Mouse (Mus musculus) T-cell, adult 2 months (primary cell): ENCODE measurements around the gene Lrguk.

Experiments
- DNase-seq: peaks from one replicate; pipeline ENCODE4 v3.0.0; 2022; ENCODE audit warnings: low spot score

Gene Lrguk

DNA sequence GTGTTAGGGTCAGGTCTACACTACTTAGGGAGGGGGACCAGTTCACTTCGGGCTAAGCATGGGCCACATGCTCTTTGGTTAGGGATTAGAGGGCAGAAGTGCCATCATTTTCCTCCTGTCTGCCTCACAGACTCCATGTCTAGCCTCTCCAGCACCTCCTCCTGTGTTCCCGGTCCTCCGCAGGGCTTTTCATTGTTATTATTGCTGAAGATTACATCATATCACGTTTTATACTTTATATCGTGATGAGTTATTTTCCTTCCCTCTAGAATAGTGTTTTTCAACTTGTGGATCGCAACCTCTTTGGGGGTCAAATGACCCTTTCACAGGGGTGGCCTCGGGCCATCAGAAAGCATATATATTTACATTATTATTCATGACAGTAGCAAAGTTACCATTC is 37.5 kb downstream of the Lrguk start:
- DNase-seq: no peak

DNA sequence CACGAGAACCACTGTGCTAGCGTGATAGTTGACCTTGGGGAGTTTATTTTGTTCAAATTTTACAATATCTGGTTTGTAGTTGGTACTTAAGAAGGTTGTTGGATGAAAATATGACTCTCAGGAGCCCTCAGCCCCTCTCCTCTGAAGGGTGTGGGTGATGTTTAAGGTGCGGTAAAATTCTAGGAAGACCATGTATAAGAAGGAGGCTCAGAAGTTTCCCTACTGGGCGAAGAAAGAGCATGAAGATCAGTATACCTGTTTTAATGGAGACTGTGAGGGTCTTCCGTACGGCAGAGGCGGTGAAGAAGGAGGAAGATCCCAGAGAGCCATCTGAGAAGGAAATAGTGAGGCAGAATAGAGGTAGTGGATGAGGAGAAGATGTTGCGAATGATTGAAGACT is 38.0 kb downstream of the Lrguk start:
- DNase-seq: no peak

DNA sequence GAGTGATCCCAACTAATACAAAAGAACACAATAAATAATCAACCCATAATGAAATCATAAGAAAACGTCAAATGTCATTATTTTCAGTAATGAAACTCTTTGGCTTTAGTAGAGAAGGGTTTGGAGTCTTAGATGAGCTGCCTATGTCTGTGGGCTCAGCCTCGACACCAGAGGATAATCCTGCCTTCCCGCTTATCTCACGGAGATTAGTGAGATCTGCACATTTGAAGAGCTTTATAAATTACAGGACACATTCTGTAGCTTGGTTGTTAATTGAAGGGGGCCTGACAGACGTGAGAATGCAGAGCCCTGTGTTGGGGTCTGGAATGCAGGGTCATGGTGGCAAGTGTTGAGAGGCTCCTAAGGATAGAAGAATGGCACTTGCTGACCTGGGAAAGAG is 42.7 kb downstream of the Lrguk start:
- no peak for DNase-seq

DNA sequence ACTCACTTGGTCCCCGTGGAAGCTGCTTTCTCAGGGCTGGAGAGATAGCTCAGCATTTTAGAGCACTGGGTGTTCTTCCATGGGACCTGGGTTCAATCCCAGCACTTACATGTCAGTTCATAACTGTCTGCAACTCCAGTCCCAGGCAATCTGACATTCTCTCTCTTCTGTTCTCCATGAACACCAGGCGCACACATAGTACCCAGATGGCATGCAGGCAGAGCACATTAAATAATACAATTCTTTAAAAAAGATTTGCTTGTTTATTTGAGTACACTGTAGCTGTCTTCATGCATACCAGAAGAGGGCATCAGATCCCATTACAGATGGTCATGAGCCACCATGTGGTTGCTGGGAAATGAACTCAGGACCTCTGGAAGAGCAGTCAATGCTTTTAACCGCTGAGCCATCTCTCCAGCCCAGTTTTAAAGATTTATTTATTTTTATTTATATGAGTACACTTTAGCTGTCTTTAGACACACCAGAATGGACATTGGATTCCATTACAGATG is 44.7 kb downstream of the Lrguk start:
- no peak for DNase-seq

DNA sequence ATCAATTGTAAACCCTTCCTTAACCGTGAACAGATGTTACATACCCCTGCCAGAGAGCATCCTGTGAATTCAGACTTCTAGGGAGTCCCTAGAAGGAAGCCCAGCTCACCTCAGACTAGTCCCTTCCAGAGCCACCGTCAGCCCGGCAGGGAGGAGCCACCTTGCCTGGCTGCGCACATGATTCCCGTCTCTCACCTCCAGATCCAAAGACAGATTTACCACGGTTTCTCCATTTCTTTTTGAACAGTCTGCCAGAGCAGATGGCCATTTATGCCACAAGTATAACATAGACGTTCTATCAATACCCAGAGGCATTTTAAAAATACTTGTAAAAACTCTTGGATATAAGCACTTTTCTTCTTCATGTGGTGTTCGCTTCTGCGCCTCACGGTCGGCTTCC is 46.3 kb downstream of the Lrguk start:
- no peak for DNase-seq

DNA sequence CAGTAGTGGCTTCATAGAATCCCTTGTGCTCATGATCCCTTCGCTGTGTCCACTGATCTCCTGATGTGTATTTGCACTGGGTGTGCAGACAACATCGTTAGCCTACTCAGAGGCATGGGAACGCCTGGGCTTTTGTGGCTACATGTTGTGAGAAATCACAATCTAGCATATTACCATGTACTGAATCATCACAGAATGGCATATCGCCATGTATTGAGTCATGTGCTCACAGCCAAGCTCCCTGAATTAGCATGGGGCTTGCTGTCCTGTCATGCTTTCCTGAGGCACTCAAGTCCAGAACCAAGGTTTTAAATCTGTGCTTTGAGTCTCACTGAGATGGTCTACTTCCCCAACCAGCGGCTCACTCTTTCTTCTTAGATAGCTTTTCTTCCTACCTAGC is 54.2 kb downstream of the Lrguk start:
- no peak for DNase-seq

DNA sequence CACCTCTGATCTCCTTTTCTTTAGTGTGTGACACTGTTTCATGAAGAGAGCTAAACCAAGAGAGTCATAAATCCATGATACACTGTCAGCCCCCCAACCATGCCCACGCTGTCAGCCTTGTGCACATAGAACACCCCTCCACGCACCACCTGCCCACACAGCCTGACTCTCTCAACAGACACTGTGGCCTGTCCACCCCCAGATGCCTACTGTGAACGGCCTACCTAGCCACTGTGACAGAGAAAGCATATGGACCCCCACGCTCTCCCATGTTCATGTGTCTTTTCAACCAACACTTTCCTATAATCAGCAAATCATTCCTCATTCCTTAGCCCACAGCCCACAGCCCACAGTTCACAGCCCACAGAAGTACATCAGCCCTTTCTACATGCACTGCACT is 58.5 kb downstream of the Lrguk start:
- no peak for DNase-seq

DNA sequence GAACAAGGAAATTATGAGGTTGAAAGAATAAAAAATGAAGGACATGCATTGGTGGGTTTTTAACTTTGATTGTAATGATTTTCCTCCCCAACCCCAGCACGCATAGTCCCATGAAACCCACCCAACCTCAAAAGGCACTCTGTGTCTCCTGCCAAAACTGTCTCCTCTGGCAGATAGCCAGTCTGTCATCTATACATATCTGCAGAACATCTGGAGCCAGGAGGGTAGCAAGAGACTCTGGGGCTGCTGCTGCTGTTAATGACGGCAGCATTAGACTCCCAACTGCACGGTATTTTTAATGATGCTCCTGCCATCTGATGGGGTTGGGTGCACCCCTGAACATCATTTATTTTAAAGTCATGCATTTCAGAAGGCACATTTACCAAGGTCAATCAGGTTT is 59.7 kb downstream of the Lrguk start:
- no peak for DNase-seq

DNA sequence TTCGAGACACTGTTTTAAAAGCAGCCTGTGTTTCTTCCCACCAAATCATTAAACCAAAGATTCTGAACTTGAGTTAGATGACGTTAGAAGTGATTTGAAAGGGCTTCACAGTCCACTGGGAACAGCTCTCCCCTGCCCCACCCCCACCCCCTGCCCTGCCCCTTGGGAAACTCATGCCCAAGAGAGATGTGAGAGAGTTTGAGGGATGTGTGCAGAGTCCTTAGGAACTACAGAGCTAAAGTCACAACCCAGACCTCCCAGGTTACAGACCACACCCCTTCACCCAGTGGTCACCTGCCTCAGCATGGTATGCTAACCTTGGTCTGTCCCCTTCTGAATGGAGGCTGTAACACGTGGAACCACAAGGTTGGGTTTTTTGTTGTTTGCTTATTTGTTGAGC is 62.3 kb downstream of the Lrguk start:
- no peak for DNase-seq

DNA sequence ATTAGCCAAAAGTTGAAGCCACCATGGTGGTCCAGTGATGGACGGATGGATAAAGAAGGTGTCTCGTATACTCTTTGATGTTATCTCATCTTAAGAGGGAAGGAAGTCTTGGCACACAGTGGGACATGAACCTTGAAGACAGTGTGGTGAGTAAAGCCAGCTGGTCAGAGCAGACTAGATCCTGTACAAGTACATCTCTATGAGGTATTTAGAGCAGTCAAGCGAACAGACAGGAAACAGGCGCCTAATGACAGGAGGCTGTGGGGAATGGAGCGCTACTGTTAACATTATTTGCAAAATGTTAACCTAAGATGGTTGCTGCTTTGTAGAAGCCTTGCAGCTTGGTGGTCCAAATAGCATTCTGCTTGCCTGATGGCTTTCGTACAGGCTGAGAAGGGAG is 67.0 kb downstream of the Lrguk start:
- DNase-seq: no peak

DNA sequence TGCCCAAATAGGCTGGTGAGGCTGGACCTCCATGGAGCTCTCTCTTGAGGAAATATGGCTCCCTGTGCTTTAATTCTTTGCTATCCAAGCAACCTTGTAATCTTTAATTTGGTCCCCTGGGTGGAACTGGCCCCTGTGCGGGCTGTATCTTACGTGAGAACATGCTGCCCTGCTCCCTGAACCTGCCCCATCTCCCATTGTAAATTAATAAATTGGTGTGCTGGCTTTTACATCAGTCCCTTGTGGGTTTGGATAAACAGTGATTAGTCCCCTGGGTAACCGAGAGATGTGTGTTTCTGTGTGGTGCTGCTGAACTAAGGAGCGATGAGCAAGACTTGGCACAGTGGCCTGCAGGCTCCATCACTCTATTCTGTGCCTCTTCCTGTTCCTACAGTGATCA is 67.7 kb downstream of the Lrguk start:
- no peak for DNase-seq

DNA sequence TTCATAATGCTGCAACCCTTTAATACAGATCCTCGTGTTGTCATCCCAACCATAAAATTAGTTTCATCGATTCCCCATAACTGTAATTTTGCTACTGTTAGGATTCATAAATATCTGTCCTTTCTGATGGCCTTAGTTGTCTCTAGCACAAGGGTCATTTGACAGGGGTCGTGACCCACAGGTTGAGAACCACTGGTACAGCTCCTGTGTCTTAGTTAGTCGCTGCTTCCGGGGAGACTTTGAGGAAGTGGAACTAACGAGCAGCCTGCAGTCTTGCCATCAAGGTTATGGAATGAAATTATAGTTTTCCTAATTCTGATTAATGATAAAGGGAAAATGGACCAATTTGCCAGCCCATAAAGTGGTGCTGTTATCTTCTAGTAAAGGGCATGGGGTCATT is 70.5 kb downstream of the Lrguk start:
- DNase-seq: no peak

DNA sequence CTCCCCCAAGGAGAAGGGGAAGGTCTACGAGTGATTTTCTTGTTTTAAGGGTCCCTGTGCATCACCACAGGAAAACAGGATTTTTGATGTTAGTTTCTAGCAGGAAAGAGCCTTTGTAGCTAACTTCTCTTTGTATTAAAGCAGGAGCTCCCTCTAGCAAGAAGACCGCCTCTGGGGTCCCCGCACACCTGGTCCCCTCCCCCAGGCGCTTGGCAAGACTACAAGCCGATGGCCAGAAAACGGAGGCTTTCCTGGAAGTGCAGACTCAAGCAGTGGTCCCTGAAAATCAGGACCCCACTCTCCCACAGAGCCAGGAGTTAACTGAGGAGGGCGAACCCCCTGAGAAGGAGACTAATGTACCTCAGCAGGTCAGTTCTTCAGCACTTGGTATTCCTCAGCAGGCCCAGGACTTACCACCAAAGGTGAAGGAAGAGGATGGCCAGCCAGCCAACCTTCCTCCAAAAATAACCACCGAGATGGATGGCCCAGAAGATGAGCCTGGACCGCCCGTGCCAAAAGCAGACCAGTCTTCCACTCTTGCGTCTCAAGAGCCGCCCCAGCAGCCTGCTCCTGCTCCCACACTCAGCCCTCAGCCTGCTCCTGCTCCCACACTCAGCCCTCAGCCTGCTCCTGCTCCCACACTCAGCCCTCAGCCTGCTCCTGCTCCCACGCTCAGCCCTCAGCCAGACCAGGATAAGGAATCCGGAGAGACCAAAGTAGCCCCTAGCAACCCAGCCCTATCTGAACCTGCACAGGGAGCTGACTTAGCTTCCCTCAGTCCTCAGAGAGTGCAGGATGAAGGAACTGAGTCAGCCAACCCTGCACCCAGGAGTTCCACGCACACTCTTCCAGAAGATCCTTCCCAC is 72.5 kb downstream of the Lrguk start:
- no peak for DNase-seq

DNA sequence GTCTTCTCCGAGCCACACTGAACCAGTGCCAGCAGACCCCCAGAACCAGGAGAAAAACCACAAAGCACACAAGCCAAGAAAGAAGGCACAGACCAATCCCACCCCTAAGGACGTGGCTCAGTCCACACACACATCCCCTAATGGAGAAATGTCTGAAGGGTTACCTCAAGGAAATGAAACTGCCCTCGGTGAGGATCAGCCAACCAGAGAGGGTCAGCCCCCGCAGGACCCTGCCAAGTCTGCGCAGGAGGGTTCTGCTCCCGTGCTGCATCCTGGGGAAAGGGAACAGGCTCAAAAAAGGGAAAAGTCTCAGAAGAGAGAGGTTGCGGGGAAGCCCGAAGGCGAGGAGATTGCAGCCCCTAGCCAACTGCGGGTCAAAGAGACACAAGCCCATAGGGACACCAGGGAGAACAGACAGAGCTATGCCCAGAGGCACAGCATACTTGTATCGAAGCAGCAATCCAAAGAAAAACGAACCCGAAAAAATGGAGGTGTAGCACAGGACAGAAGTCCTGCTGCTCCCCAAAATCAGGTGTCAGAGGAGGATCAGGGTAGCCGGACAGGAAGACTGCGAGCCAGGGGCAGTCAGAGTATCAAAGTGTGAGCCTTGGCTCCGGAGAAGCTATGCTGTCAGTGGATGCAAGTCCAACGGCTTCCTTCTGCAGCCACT is 74.1 kb downstream of the Lrguk start:
- no peak for DNase-seq

DNA sequence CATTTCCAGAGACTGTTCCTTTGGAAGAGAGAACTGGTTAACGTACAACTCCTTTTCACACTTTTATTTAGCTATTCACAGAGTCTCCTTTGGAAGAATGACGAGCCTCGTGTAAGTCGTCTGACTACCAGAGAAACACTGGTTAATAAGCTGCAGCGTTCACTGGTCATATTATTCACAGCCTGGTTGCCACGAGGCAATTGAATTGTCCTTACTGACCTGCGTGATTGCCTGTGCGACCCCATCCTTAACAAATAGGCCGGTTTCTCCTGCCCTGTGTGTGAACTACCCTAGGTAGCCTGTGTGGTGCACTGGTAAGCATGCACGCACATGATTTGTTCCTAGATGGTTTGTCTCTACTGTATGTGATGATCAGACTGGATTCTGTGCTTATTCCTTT is 81.3 kb downstream of the Lrguk start:
- DNase-seq: no peak

DNA sequence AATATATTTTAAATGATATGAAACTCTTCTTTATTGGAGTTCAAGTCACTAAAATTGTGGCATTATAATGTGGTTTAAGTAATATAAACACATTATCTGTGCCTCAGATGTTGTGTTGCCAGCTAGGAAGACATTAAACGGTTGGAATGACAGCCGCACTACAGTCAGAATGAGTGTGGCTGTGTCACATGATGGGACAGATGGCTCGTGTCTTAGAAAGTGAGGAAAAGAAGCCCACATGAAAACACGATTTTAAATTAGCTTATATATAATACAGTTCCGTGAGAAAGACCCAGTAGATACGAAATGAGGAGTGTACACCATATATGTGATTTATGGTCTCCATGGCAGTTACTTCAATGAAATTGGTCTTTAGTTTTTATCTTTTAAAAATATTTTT is 82.2 kb downstream of the Lrguk start:
- no peak for DNase-seq

DNA sequence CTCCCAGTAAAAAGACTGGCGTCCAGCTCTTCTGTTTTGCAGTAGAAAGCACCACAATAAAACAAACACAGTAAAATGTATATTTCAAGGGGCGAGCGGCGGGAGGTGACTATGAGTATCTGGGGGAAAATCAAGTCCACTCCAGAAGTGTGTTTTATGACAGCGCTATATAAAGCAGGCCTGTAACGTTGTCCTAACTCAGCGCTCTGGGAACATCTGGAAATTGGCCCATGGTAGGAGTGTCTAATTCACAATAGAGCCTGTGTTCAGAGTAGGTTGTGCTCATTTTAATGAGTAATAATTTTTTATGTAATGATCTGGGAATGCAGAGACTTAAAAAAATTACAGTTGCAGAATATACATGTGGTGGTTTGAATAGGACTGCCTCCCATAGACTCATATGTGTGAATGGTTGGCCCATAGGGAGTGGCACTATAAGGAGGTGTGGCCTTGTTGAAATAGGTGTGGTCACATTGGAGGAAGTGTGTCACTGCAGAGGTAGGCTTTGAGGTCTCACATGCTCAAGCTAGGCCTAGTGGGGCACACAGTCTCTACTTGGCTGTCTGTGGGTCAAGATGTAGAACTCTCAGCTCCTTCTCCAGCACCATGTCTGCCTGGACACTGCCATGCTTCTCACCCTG is 87.7 kb downstream of the Lrguk start:
- DNase-seq: no peak

DNA sequence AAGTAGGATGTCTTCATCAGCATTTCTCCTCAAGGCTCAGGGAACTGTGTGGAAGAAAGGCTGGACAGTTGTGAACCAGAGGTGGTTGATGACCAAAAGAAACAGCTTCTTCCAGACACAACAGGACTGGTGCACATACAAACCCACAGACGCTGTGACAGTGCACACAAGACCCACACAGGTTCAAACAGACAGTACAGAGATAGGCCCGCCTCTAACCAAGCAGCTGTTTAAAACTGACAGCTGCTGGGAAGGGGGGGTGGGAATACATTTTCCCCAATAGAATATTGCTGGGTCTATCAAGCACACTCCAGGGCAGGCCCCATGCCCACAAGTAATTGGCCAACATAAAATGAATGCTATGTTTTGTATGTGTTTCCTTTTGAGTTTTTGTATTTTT is 95.2 kb downstream of the Lrguk start:
- no peak for DNase-seq

DNA sequence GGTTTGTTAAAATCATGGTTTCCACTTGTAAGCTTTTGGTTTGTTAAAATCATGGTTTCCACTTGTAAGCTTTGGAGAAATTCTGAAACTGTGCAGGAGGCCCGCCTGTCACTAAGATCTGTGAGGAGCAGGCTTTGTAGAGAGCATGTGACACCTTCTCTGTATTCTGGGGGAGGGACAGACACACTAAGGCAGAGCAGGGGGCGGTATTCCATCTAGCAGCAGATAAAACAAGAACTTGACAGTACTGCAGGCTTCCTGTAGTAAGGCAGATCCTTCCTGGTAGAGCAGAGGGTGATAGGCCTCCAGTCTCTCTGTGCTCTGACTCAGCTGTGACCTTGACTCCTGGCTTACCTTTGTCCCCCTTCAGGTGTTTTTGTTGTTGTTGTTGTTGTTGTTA is 100.0 kb downstream of the Lrguk start:
- DNase-seq: no peak

DNA sequence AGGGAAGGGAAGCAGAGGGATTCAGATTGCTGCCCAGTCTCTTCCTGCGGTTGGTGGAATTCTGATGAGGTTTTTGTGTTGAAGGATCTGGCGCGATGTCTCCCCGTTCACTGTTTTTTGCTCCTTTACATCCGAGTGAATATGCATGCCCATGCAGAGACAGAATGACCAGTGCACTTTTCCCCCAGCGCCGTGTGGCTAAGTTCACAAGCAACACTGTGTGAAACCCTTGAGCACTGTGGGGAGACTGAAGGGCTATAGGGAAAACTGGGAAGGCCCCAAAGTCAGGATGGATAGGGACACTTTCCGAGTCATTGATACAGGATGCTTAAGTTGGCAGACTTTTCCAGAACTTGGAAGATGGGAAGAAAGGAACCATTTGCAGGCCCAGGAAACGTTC is 103.1 kb downstream of the Lrguk start:
- no peak for DNase-seq

DNA sequence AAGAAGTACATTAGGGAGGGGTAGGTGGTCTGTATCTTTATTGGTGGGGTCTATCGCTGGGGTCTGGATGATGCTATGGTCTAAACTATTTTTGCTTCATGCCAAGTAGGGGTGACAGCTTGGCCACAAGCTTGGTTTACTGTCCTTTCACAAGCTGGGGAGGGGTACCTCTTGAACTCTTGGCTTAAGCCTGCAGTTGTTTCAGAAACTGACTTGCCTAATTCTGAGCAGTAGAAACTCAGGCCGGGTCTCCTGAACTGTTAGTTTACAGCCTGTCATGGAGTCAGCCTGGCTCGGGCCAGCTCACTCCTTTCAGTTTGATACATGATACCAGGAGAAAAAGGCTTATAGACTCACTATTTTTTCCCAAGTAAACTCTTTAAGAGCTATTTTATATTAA is 109.1 kb downstream of the Lrguk start:
- DNase-seq: no peak

DNA sequence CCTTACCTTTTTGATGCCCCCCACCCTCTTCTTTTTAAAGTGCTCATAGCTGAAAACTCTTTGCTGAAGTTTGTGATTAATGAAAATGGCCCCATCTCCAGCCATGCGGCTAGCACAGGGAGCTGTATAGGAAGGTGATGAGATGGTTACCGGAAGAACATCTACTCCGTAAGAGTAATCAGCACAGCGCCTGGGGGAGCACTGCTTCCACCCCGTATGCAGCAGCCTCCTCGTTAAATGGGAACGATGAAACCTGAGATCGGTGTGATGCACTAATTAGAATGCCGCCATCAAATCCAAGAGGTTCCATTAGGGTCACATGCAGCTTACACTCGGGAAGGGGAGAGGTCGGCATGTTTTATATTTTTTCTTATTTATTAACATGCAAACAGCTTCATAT is 113.7 kb downstream of the Lrguk start:
- no peak for DNase-seq

DNA sequence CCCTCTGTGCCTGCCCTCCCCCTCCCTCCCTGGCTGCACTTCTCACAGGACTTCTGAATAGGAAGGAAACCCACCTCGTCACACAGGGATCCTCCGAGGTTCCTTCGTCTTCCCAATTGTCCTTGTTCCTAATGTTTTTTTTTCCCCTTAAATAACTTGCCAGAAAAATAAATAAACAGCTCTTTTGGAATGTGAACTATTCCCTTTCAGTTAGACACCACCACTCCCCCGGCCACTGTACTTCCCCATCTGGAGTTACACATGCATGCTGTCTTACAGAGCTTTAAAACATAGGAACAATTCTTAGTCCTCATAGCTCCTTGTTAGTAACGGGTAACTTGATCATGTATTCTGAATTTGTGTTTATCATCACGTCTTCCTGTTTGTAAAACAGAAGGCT is 116.8 kb downstream of the Lrguk start:
- no peak for DNase-seq
